Comparison of ENCODE assay signal across 9 mouse cellular contexts in the genomic region with DNA sequence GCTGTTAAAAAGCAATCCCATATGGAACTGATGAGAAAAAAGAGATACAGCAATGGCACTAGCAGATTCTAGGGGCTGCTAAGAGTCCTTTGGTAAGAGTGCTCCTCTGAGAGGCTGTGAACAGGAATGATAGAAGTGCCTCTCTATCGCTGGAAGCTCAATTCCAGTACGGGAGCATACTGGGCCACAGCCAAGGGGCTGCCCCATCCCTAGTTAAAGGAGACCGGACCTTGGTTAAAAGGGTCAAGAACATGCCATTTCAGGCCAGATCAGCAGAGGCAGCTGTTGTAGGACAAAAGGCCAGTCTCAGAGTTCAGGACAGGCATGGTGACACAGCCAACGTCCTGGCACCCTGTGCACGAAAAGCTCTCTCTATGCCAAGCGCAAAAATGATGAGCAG. TPM values are rescaled to one million over a fixed set of nuclear protein-coding genes. Genes with fewer than 3 reads are reported as not detected.
DNase-seq lines count a peak whose midpoint lies in the region; ATAC-seq and TF ChIP-seq lines count a peak whose summit lies in the region.
"Had no signal": no experiment of that assay in that cellular context is flagged by ENCODE, and none has a peak within 500 bp of the region (broad histone marks: within the 10 kb centered on the region; RNA-seq: fewer than 3 reads in every experiment).

No protein-coding gene starts in this region.

- WGBS in heart, adult 2 months, result 67% methylated on average over 6 of the region's 6 CpGs
- 69% methylated on average over 6 of the region's 6 CpGs for WGBS in heart, embryonic 11.5 days (ENCODE audit: insufficient replicate concordance)
- 82% methylated on average over 6 of the region's 6 CpGs for WGBS in midbrain, embryonic 14.5 days
- 85% methylated on average over 6 of the region's 6 CpGs for WGBS in midbrain, embryonic 11.5 days
- WGBS in embryonic facial prominence, embryonic 15.5 days, result 82% methylated on average over 6 of the region's 6 CpGs
- 60% methylated on average over 6 of the region's 6 CpGs for WGBS in olfactory bulb, adult 2 months
- 75% methylated on average over 6 of the region's 6 CpGs for WGBS in intestine, postnatal 0 days

- no peaks in the 10 kb centered on the region for H3K36me3 ChIP-seq in heart, adult 2 months (ENCODE audit: control insufficient read depth, insufficient read depth, low read length)
- H3K36me3 ChIP-seq in heart, embryonic 11.5 days (ENCODE audit: control insufficient read depth, insufficient read depth, low read length), result no peaks in the 10 kb centered on the region
- H3K36me3 ChIP-seq in midbrain, embryonic 14.5 days (ENCODE audit: control insufficient read depth, insufficient read depth, low read length), result no peaks in the 10 kb centered on the region
- no peaks in the 10 kb centered on the region for H3K36me3 ChIP-seq in midbrain, embryonic 11.5 days (ENCODE audit: control insufficient read depth, insufficient read depth, low read length)
- no peaks in the 10 kb centered on the region for H3K36me3 ChIP-seq in embryonic facial prominence, embryonic 15.5 days
- H3K36me3 ChIP-seq in intestine, postnatal 0 days (ENCODE audit: control insufficient read depth, insufficient read depth), result no peaks in the 10 kb centered on the region

- H3K4me1 ChIP-seq in heart, adult 2 months (ENCODE audit: control insufficient read depth, insufficient read depth, low read length), result no peaks in the 10 kb centered on the region
- no peaks in the 10 kb centered on the region for H3K4me1 ChIP-seq in heart, embryonic 11.5 days (ENCODE audit: control insufficient read depth, insufficient read depth, low read length)
- peaks cover 17% of the 10 kb centered on the region for H3K4me1 ChIP-seq in midbrain, embryonic 14.5 days (ENCODE audit: control insufficient read depth, insufficient read depth, low read length)
- H3K4me1 ChIP-seq in midbrain, embryonic 11.5 days (ENCODE audit: control insufficient read depth, insufficient read depth, low read length), result no peaks in the 10 kb centered on the region
- H3K4me1 ChIP-seq in embryonic facial prominence, embryonic 15.5 days, result 0 out of 2 replicates have a peak, but pooled peaks cover 27% of the 10 kb centered on the region
- peaks cover 19% of the 10 kb centered on the region for H3K4me1 ChIP-seq in olfactory bulb, adult 2 months (ENCODE audit: control insufficient read depth, insufficient read depth, low read length)
- H3K4me1 ChIP-seq in intestine, postnatal 0 days (replicated peaks; ENCODE audit: control insufficient read depth, insufficient read depth, low read length), result 0 out of 2 replicates have a peak, but pooled peaks cover 5% of the 10 kb centered on the region

- H3K27ac ChIP-seq in heart, adult 2 months, result no peak overlapping the region; the same call in 1 of the 2 replicates
- no peak overlapping the region for H3K27ac ChIP-seq in heart, embryonic 11.5 days (ENCODE audit: low read depth, low read length)
- H3K27ac ChIP-seq in midbrain, embryonic 14.5 days (replicated peaks; ENCODE audit: low read depth, low read length), result no peak overlapping the region
- no peak overlapping the region for H3K27ac ChIP-seq in midbrain, embryonic 11.5 days (ENCODE audit: low read depth, low read length)
- H3K27ac ChIP-seq in embryonic facial prominence, embryonic 15.5 days (replicated peaks), result no peak overlapping the region
- H3K27ac ChIP-seq in olfactory bulb, adult 2 months (ENCODE audit: insufficient read depth, low read depth, low read length), result peak overlapping the region; percentile 76; the same call in 1 of the 2 replicates
- no peak overlapping the region for H3K27ac ChIP-seq in intestine, postnatal 0 days (ENCODE audit: low read depth, low read length)

- intact Hi-C loops in heart, adult 2 months (cut with DNase I), result no loop called here

- no peak for TF ChIP-seq EP300 in heart, adult 2 months (IDR thresholded peaks at IDR 0.05; ENCODE audit: insufficient read depth, low read depth, low read length)

- H3K4me3 ChIP-seq in heart, adult 2 months, result no peak overlapping the region
- H3K4me3 ChIP-seq in heart, embryonic 11.5 days (ENCODE audit: low read depth, low read length), result no peak overlapping the region
- H3K4me3 ChIP-seq in midbrain, embryonic 14.5 days (replicated peaks; ENCODE audit: low read depth, low read length), result peak overlapping the region; percentile 59; the same call in 1 of the 2 replicates
- H3K4me3 ChIP-seq in midbrain, embryonic 11.5 days (ENCODE audit: low read depth, low read length), result no peak overlapping the region
- H3K4me3 ChIP-seq in embryonic facial prominence, embryonic 15.5 days (replicated peaks), result no peak overlapping the region
- H3K4me3 ChIP-seq in olfactory bulb, adult 2 months (ENCODE audit: insufficient read depth, low read depth, low read length), result peak overlapping the region; percentile 10; the same call in 1 of the 2 replicates
- H3K4me3 ChIP-seq in intestine, postnatal 0 days (ENCODE audit: low read depth, low read length), result no peak overlapping the region

- H3K79me2 ChIP-seq in heart, adult 2 months (replicated peaks; ENCODE audit: control insufficient read depth, insufficient read depth, low read length), result no peaks in the 10 kb centered on the region

- no peak for ATAC-seq in heart, embryonic 11.5 days (replicated peaks; ENCODE audit: insufficient number of reproducible peaks, low FRiP score, low TSS enrichment)
- no peak for ATAC-seq in midbrain, embryonic 14.5 days (ENCODE audit: low FRiP score, low TSS enrichment)
- ATAC-seq in midbrain, embryonic 11.5 days (ENCODE audit: low FRiP score), result no peak
- ATAC-seq in embryonic facial prominence, embryonic 15.5 days (ENCODE audit: insufficient number of reproducible peaks, low FRiP score, low TSS enrichment, low read depth), result no peak
- no peak for ATAC-seq in intestine, postnatal 0 days

- no peak overlapping the region for H3K4me2 ChIP-seq in heart, embryonic 11.5 days
- peak overlapping the region; percentile 96 for H3K4me2 ChIP-seq in midbrain, embryonic 14.5 days (ENCODE audit: low read length)
- no peak overlapping the region for H3K4me2 ChIP-seq in midbrain, embryonic 11.5 days
- H3K4me2 ChIP-seq in embryonic facial prominence, embryonic 15.5 days (replicated peaks), result peak overlapping the region; percentile 97; the same call in 1 of the 2 replicates
- H3K4me2 ChIP-seq in intestine, postnatal 0 days (replicated peaks; ENCODE audit: low read depth), result no peak overlapping the region

- TF ChIP-seq CTCF in heart, adult 2 months (IDR thresholded peaks at IDR 0.05), result no peak
- TF ChIP-seq CTCF in olfactory bulb, adult 2 months (IDR thresholded peaks at IDR 0.05; ENCODE audit: insufficient read depth, low read depth, low read length), result no peak
- no peak for TF ChIP-seq CTCF in intestine, postnatal 0 days (IDR thresholded peaks at IDR 0.05; ENCODE audit: low read depth)

- H3K9me3 ChIP-seq in heart, embryonic 11.5 days (replicated peaks; ENCODE audit: control insufficient read depth, low read length), result no peaks in the 10 kb centered on the region
- H3K9me3 ChIP-seq in midbrain, embryonic 14.5 days (ENCODE audit: control insufficient read depth, low read length), result no peaks in the 10 kb centered on the region
- H3K9me3 ChIP-seq in midbrain, embryonic 11.5 days (ENCODE audit: control insufficient read depth, low read length), result no peaks in the 10 kb centered on the region
- H3K9me3 ChIP-seq in embryonic facial prominence, embryonic 15.5 days (replicated peaks), result no peaks in the 10 kb centered on the region
- H3K9me3 ChIP-seq in intestine, postnatal 0 days (ENCODE audit: control insufficient read depth), result no peaks in the 10 kb centered on the region

- DNase-seq in heart, adult 2 months, result peak; percentile 23 to 48
- DNase-seq in midbrain, embryonic 14.5 days, result no peak
- no peak for DNase-seq in midbrain, embryonic 11.5 days (ENCODE audit: low spot score, missing footprints)

- TF ChIP-seq POLR2A in heart, adult 2 months (IDR thresholded peaks at IDR 0.05; ENCODE audit: insufficient read depth, low read depth, low read length), result no peak
- no peak for TF ChIP-seq POLR2A in olfactory bulb, adult 2 months (IDR thresholded peaks at IDR 0.05; ENCODE audit: insufficient read depth, low read depth, low read length)

- H3K27me3 ChIP-seq in heart, adult 2 months (ENCODE audit: control insufficient read depth, insufficient read depth, low read length), result no peaks in the 10 kb centered on the region
- peaks cover 13% of the 10 kb centered on the region for H3K27me3 ChIP-seq in heart, embryonic 11.5 days (ENCODE audit: control insufficient read depth, insufficient read depth, low read length)
- H3K27me3 ChIP-seq in midbrain, embryonic 14.5 days (ENCODE audit: control insufficient read depth, insufficient read depth, low read length), result no peaks in the 10 kb centered on the region
- no peaks in the 10 kb centered on the region for H3K27me3 ChIP-seq in midbrain, embryonic 11.5 days (ENCODE audit: control insufficient read depth, insufficient read depth, low read length)
- H3K27me3 ChIP-seq in embryonic facial prominence, embryonic 15.5 days, result no peaks in the 10 kb centered on the region
- H3K27me3 ChIP-seq in intestine, postnatal 0 days (replicated peaks; ENCODE audit: control insufficient read depth, insufficient read depth, low read length), result no peaks in the 10 kb centered on the region; the same call in 1 of the 2 replicates

- H3K9ac ChIP-seq in heart, adult 2 months (ENCODE audit: low read depth, low read length), result no peak overlapping the region
- no peak overlapping the region for H3K9ac ChIP-seq in heart, embryonic 11.5 days (ENCODE audit: low read depth, low read length)
- no peak overlapping the region for H3K9ac ChIP-seq in midbrain, embryonic 14.5 days (replicated peaks; ENCODE audit: low read length)
- H3K9ac ChIP-seq in midbrain, embryonic 11.5 days (ENCODE audit: low read length), result no peak overlapping the region
- H3K9ac ChIP-seq in embryonic facial prominence, embryonic 15.5 days, result no peak overlapping the region
- H3K9ac ChIP-seq in intestine, postnatal 0 days (ENCODE audit: low read depth, low read length), result no peak overlapping the region

RNA-seq across cellular contexts. Expression of a gene that starts 1.4 kb away (rescaled TPM):
- 1 to 10 TPM; 1.7 to 1.9 TPM for total RNA-seq in heart, adult 2 months (2021)
- 0.94 and 1.5 TPM in 2 replicates for polyA plus RNA-seq in heart, adult 2 months (2012; rRNA removed)
- polyA plus RNA-seq in heart, embryonic 11.5 days (2014; fragmentation: Nextera tagmentation; extraction: Ambion mirVana), result 0.40 and 0.92 TPM in 2 replicates
- 13.7 and 15.6 TPM in 2 replicates for polyA plus RNA-seq in midbrain, embryonic 14.5 days (2014; fragmentation: Nextera tagmentation; extraction: Ambion mirVana)
- polyA plus RNA-seq in midbrain, embryonic 11.5 days (2014; fragmentation: Nextera tagmentation; extraction: Ambion mirVana), result 2.5 and 2.9 TPM in 2 replicates
- 5.0 and 5.3 TPM in 2 replicates for polyA plus RNA-seq in embryonic facial prominence, embryonic 15.5 days (2015; fragmentation: Nextera tagmentation; extraction: Ambion mirVana)
- not detected in 2 replicates for polyA plus RNA-seq in olfactory bulb, adult 2 months (2012; ENCODE audit: insufficient read depth, insufficient read length, low replicate concordance, missing spikeins)
- 1.1 and 1.2 TPM in 2 replicates for polyA plus RNA-seq in intestine, postnatal 0 days (2015; fragmentation: Nextera tagmentation; extraction: Ambion mirVana)
- total RNA-seq: MEL; neutrophil, adult 5-6 weeks had no signal

RNA-seq across cellular contexts. Expression of a gene that starts 26.2 kb away (rescaled TPM):
- 1 to 10 TPM; 3.7 TPM for total RNA-seq in heart, adult 2 months (2021)
- polyA plus RNA-seq in heart, adult 2 months (2012; rRNA removed), result 2.1 and 4.7 TPM in 2 replicates
- polyA plus RNA-seq in heart, embryonic 11.5 days (2014; fragmentation: Nextera tagmentation; extraction: Ambion mirVana), result 9.3 and 10.3 TPM in 2 replicates
- 74.3 and 90.8 TPM in 2 replicates for polyA plus RNA-seq in midbrain, embryonic 14.5 days (2014; fragmentation: Nextera tagmentation; extraction: Ambion mirVana)
- 51.6 and 56.0 TPM in 2 replicates for polyA plus RNA-seq in midbrain, embryonic 11.5 days (2014; fragmentation: Nextera tagmentation; extraction: Ambion mirVana)
- polyA plus RNA-seq in embryonic facial prominence, embryonic 15.5 days (2015; fragmentation: Nextera tagmentation; extraction: Ambion mirVana), result 16.1 and 17.9 TPM in 2 replicates
- not detected in 2 replicates for polyA plus RNA-seq in olfactory bulb, adult 2 months (2012; ENCODE audit: insufficient read depth, insufficient read length, low replicate concordance, missing spikeins)
- 8.1 and 10.1 TPM in 2 replicates for polyA plus RNA-seq in intestine, postnatal 0 days (2015; fragmentation: Nextera tagmentation; extraction: Ambion mirVana)

Comparison
In these comparisons a context has a peak if more than half of its experiments do, and no peak if none do; other contexts are left out.
1. H3K4me3 ChIP-seq: peak in midbrain, embryonic 14.5 days (single experiment) and olfactory bulb, adult 2 months (single experiment); none in heart, adult 2 months (single experiment), heart, embryonic 11.5 days (single experiment), midbrain, embryonic 11.5 days (single experiment), embryonic facial prominence, embryonic 15.5 days (single experiment) and intestine, postnatal 0 days (single experiment).
2. H3K4me2 ChIP-seq: peak in midbrain, embryonic 14.5 days (single experiment) and embryonic facial prominence, embryonic 15.5 days (single experiment); none in heart, embryonic 11.5 days (single experiment), midbrain, embryonic 11.5 days (single experiment) and intestine, postnatal 0 days (single experiment).
3. DNase-seq: peak in heart, adult 2 months (2 of 2); none in midbrain, embryonic 14.5 days (single experiment) and midbrain, embryonic 11.5 days (single experiment).